Mouse (Mus musculus) ES-CJ7 (cell line): ENCODE measurements around the gene Snrpd3.
"Not testable (repeated sequence)": the region's sequence is repeated elsewhere in the genome, so short reads cannot be mapped to it uniquely, and the experiment has no call there.

Experiments
- DNase-seq: peaks from one replicate; pipeline ENCODE4 v3.0.0; 2011; ENCODE audit warnings: low read depth, low spot score

Gene Snrpd3

DNA sequence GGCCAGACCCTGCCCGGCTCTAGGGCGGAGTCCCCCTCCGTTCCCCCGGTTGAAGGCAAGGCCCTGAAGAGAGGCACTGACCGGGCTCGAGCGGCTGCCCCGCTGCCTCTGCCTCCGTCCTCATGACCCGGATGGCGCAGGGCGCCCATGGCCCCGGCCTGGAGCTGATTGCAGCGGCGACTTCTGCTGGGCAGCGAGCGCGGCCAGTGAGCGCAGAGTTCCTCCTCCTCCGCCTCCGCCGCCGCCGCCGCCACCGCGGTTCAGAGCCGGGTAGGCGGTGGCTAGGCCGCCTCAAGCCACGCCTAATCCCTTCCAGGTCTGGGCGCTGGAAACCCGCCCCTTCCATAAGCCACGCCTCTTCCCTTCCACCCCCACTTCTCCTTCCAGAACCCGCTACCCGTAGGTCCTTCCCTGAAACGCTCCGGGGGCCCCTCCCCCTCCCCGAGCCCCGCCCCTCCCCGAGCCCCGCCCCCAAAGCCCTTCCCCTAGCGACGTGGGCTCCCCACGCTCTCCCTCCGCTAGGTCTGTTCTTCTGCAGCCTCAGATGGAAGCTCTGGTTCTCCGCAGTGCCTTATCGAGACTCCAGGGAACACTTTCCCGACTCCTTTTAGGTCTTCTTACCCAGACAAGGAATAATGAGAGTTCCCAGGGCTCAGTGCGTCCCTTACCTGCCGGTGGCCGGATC, at the start of gene Snrpd3:
Snrpd3 (plus strand) TSS at position 479 of the 685 bp plus-strand sequence.
- peak; percentile 96 for DNase-seq

- DNase-seq = peak; percentile 67
Observed at GRCm38 (mm10) chr10:75473411-75473810, 43.9 kb upstream of the Snrpd3 start.

- no peak for DNase-seq
Observed at GRCm38 (mm10) chr10:75474571-75474970, 42.8 kb upstream of the Snrpd3 start.

DNA sequence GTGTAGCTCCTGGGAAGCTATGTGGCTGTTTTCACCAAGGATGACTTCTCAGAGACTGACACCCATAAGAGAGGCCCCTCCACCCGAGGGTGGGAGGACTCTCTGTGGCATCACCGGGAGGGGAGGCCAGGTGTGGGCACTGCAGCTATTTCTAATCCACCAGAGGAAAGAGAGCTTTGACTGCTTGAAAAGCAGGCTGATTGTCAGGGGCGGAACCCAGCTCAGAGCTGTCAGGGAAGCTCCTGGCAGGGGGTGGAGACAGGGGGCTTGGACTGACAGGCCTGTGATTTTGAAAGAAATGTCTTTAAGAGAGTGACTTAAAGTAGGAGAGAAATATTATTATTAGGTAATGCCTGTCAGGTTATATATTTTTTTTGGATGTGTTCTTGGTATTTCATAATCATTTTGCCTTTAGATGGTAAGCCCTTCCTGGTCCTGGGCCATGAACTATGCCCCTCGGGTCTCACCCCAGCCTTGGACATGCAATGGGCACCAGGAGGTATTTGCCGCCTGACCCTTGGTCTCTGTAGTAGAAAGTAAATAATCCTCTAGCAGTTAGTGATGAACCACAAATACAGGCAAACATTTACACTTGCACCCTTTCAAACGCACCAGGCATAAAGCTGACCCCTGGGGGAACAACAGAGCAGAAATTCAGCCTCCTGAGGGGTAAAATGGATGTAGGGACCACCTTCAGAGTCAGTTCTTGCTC, 42.1 kb upstream of the Snrpd3 start:
- not testable (repeated sequence) for DNase-seq

GRCm38 (mm10) chr10:75477034-75477433, 40.3 kb upstream of the Snrpd3 start:
- DNase-seq = no peak

GRCm38 (mm10) chr10:75479955-75480354, 37.4 kb upstream of the Snrpd3 start:
- DNase-seq = no peak

DNA sequence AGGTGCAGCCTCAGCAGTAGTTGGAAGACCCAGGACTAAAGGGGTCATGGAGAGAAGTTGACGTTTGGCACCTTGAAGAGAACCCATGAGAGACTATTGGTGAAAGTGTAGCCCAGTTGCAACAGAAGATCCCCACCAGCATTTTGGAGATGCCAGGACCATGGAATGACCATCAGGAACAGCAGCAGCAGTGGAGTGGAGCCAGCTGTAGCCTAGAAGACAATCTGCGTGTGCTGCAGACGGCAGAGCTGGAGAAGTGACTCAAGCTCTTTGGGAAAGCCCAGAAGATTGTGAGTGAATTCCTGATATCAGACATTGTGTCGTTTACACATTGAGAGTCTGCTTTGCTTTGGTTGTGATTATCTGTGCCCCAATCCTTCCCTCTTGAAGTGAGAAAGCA, 35.6 kb upstream of the Snrpd3 start:
- no peak for DNase-seq

- no peak for DNase-seq
Observed at GRCm38 (mm10) chr10:75482271-75482670, 35.1 kb upstream of the Snrpd3 start.

GRCm38 (mm10) chr10:75482919-75483483, 34.4 kb upstream of the Snrpd3 start:
- DNase-seq = no peak

DNA sequence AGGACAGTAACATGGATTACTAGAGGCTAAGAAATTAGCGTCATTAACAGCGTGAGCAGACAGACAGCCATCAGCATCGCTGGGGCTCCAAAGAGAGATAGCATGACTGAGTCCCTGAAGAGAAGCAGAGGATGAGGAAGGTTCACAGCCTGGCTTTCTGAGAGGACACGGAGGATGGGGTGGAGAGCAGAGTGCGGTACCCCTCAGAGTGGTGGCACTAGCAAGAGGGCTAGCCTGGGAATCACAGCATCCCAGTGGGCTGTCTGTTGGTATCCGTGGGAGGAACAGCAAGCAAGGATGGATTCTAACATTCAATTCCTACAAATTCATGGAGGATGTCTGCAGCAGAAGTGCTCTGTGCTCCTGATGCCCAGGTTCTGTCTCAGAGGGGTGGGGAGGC, 33.3 kb upstream of the Snrpd3 start:
- no peak for DNase-seq

- DNase-seq = no peak
Observed at GRCm38 (mm10) chr10:75484767-75485166, 32.6 kb upstream of the Snrpd3 start.

DNA sequence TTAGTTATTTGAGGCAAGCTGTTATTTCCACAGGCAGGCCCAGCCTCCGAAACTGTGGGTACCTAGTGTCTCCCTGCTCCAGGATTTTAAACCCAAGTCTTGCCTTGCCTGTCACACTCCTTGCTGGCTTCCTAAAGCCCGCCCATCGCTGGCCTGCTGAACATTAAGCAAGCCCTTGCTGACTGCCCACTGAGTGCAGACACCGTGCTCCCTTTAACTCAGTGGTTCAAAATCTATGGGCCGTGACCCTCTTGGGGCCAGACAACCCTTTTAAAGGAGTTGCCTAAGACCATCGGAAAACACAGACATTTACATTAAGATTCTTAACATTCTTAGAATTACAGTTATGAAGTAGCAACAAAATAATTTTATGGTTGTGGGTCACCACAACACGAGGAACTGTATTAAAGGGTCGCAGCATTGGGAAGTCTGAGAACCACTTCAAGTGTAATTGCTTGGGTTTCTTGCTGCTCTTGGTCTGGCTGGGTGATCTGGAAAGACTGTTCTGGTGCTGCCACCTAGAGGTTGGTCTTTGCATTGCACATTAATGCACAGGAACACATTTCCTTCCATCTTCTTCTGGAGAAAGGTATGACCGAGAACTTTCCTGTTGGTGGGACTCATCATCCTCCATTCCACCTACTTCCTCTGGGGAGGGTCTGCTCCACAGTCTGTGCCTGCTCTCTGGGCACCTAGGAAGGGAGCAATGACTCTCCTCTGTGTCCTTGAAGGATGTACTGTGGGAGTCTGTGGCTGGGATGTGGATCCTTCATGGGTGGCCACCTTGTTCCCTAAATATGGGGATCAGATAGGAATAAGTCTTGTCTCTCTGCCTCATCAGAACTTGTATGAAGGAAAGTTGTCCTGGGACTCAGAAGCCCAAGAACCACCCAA, 31.0 kb upstream of the Snrpd3 start:
- peak; percentile 78 for DNase-seq

DNA sequence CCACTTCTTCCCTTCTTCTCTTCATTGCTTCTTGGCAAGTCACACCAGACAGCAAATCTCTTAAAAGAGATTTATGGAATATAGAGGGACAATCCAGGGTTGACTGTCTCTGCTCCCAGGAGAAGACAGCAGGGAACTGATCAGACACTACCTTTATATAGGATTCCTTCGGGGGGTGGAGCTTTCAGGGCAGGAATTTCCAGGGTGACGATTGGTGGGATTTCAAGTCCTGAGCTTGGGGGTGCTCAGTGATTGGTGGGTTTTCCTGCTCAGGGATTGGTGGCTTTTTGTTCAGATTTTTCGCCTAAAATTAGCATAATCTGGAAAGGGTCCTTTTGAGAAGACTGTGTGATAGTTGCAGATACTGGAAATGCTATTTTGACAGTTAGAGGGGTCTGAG, 30.2 kb upstream of the Snrpd3 start:
- DNase-seq = peak; percentile 53

GRCm38 (mm10) chr10:75489522-75489921, 27.8 kb upstream of the Snrpd3 start:
- DNase-seq = no peak

DNA sequence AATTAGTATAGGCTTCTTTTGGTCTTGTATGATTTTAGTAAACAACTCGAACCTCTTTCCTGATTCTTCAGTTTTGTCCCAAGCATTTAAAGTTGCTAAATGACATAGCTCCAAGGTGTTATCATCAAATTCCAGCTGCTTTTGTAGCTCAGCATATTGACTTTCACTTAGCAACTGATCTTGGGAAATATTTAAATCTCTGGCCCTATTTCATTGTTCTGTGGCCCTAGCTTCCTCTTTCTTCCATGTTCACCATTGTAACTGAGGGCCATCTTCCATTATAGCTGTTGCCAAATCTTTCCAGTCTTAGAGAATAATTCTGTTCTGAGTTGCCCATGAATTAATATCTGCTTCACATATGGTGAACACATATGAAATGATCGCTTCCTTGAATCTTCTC, 26.6 kb upstream of the Snrpd3 start:
- no peak for DNase-seq

DNA sequence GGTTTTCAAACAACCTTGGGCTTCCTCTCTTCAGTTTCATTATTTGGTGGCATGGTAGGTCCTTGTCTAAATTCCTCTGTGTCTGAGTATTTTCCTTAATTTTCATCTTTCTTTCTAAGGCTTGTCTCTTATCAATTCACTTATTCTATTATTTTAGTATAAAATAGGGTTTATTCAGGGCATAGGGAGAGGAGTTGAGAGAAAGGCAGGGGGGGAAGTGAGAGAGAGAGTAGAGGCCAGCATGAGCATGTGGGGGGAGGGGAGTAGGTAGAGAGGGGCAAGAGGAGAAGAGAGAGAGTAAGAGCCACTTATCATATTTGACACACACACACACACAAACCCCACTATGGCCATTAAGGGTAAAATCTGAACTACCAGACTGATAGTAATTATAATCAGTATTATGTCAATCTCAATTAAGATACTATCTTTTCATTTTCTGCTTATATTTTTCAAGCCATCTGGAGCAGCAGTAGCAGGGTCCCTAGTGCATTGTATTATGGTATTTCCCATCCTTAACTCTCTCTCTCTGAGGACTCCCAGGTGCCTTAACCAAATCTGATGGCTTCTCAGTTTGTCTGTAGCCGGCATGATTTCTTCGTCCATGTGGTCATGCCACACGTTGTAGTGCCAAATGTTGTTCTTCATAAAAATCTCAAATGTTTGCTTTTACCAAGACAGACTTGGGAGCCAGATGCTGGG, 26.0 kb upstream of the Snrpd3 start:
- no peak for DNase-seq

- DNase-seq = no peak
Observed at GRCm38 (mm10) chr10:75491936-75492262, 25.5 kb upstream of the Snrpd3 start.

DNA sequence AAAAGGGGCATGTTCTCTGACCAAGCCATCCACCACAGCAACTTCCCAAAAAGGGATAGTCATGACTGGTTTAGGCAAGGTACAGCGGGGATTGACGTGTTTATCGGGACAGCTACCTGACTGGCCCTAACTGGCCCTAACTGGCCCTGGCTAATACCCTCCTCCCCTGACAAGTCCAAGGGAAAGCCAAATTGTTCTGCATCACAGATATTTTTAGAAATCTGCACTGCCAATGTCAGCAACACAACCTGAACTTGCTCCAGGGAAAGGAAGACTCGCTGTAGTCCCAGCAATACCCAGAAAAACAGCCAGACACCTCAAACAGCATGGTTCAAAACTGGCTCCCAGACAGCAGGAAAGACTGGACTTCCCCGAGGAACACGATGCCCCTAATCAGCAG, 22.0 kb upstream of the Snrpd3 start:
- no peak for DNase-seq

DNA sequence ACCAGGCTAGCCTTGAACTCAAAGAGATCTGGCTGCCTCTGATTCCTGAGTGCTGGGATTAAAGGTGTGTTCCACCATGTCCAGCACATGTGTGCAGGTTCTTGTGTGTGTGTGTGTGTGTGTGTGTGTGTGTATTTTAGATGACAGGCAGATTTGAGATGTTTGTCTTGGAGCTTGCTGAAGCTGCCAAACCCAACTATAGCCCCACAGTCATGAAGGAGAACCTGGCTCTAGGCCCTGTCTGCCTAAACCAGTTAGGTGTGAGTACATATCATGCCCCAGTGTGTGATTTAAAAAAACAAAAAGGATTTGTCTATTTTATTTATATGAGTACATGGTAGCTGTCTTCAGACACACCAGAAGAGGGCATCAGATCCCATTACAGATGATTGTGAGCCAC, 21.4 kb upstream of the Snrpd3 start:
- DNase-seq = no peak

DNA sequence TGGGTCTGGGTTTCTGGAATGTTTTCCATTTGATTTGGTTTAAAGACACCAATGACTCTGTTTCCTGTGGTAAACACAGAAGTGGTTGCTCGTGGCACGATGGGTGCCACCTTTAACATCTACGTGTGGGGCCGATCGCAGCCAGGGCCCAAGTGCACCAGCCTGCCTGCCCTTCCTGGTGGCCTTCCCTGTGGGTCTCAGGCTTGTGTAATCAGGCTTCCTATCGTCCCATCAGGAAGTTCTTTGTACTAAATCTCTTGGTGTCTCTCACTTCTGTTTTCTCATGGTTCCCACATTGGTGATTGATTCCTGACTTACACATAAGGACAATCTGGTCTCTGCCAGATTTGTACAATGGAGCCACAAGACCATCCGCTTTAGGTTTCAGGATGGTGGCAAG, 18.1 kb upstream of the Snrpd3 start:
- DNase-seq = not testable (repeated sequence)

- peak; percentile 70 for DNase-seq
Observed at GRCm38 (mm10) chr10:75499791-75500190, 17.6 kb upstream of the Snrpd3 start.
